Mouse (Mus musculus): Measurements from ENCODE around the gene Ppif.

GRCm38 (mm10) chr14:25725690-25726089 is 31.7 kb downstream of the Ppif start:
- TF ChIP-seq CTCF (IDR thresholded peaks at IDR 0.05; ENCODE audit: borderline replicate concordance, extremely low read depth, insufficient read depth, insufficient read length), result no peak
- TF ChIP-seq POLR2A (IDR thresholded peaks at IDR 0.05; ENCODE audit: borderline replicate concordance, extremely low read depth, insufficient read depth, insufficient read length, poor library complexity, severe bottlenecking), result no peak

Data from brain, embryonic 14.5 days (tissue).